Mouse (Mus musculus) lung, embryonic 16.5 days (tissue): ENCODE data around the gene Ifitm1. TPM values are rescaled to one million over a fixed set of nuclear protein-coding genes. Genes with fewer than 3 reads are reported as not detected.

Source experiments
- ATAC-seq: fragments of 200-750 bp; cut with Nextera tagmentation; 2 replicates; pipeline ENCODE4 v1.8.0; 2017; ENCODE audit warnings: low read depth, mild to moderate bottlenecking, moderate library complexity
- H3K27ac ChIP-seq: fragments of 300-500 bp; sonication (generic); 2 replicates; pipeline ENCODE4 v1.5.1; 2014; ENCODE audit warnings: mild to moderate bottlenecking, control low read depth, low read length
- H3K27me3 ChIP-seq: fragments of 300-500 bp; sonication (generic); 2 replicates; pipeline ENCODE4 v1.6.1; 2014; ENCODE audit warnings: low read depth, low read length, mixed read lengths; ENCODE audit not compliant: control insufficient read depth, insufficient read depth
- H3K36me3 ChIP-seq: fragments of 300-500 bp; sonication (generic); 2 replicates; pipeline ENCODE4 v1.6.1; 2014; ENCODE audit warnings: low read length; ENCODE audit not compliant: control insufficient read depth, insufficient read depth
- H3K4me1 ChIP-seq: fragments of 300-500 bp; sonication (generic); replicated peaks from 2 replicates; pipeline ENCODE4 v1.6.1; 2014; ENCODE audit warnings: low read length, mixed read lengths; ENCODE audit not compliant: control insufficient read depth, insufficient read depth
- H3K4me2 ChIP-seq: fragments of 300-500 bp; sonication (generic); 2 replicates; pipeline ENCODE4 v1.6.1; 2014; ENCODE audit warnings: low read depth, low read length, control low read depth
- H3K4me3 ChIP-seq: fragments of 300-500 bp; sonication (generic); 2 replicates; pipeline ENCODE4 v1.5.1; 2014; ENCODE audit warnings: mild to moderate bottlenecking, low read length, control low read depth
- H3K9ac ChIP-seq: fragments of 300-500 bp; sonication (generic); 2 replicates; pipeline ENCODE4 v1.6.1; 2014; ENCODE audit warnings: low read length, control low read depth
- H3K9me3 ChIP-seq: fragments of 300-500 bp; sonication (generic); 2 replicates; pipeline ENCODE4 v1.6.1; 2016; ENCODE audit warnings: low read length; ENCODE audit not compliant: control insufficient read depth
- WGBS: fragments of 180-500 bp; shearing (Covaris S2); extraction: QIAGEN DNeasy Blood & Tissue Kit; methylation state at CpG from one replicate; pipeline ENCODE4 v1.1.7; 2014; 5-methylcytosine and 5-hydroxymethylcytosine counted together
- polyA plus RNA-seq: library from polyadenylated mRNA; unstranded; fragments of >200 nt; fragmentation: Nextera tagmentation; extraction: Ambion mirVana; gene quantifications from 2 replicates; pipeline ENCODE4 v1.2.1, GENCODE M21; 2015

The Ifitm1 gene
- polyA plus RNA-seq, 1 experiment from 2014 or later = 38.8 TPM

DNA sequence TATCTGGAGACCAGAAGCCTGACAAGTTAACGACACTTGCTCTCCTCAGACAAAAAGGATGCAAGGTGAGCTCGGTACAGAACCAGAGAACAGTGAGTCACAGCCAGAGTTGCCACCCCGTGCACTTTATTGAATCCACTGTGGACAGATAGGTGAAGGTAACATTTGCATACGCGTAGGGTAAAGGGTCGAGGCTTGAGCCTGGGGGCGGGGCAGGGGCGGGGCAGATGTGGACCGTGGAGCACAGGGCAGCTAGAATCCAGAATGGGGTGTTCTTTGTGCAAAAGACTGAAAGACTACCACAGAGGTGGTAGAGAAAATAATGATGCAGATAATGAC, 12.3 kb upstream of the Ifitm1 start:
- peak overlapping the region; percentile 73 for H3K4me2 ChIP-seq
- no peaks in the 10 kb centered on the region for H3K9me3 ChIP-seq
- WGBS = 2% methylated on average over 9 of the region's 9 CpGs
- peaks cover under 1% of the 10 kb centered on the region; the same call in 1 of the 2 replicates for H3K36me3 ChIP-seq
- peaks cover 28% of the 10 kb centered on the region for H3K4me1 ChIP-seq
- no peaks in the 10 kb centered on the region; the same call in 1 of the 2 replicates for H3K27me3 ChIP-seq
- H3K27ac ChIP-seq = peak overlapping the region; percentile 2; the same call in 1 of the 2 replicates
- no peak for ATAC-seq
- peak overlapping the region; percentile 65 for H3K4me3 ChIP-seq
- peak overlapping the region; percentile 76 for H3K9ac ChIP-seq

GRCm38 (mm10) chr7:140955342-140955741, 11.7 kb upstream of the Ifitm1 start:
- H3K36me3 ChIP-seq = no peaks in the 10 kb centered on the region
- peak; percentile 9; the same call in 1 of the 2 replicates for ATAC-seq
- no peaks in the 10 kb centered on the region for H3K9me3 ChIP-seq
- H3K4me2 ChIP-seq = peak overlapping the region; percentile 73
- peaks cover 26% of the 10 kb centered on the region for H3K4me1 ChIP-seq
- H3K27me3 ChIP-seq = no peaks in the 10 kb centered on the region; the same call in 1 of the 2 replicates
- peak overlapping the region; percentile 65 for H3K4me3 ChIP-seq
- H3K9ac ChIP-seq = peak overlapping the region; percentile 76
- peak overlapping the region; percentile 99 for H3K27ac ChIP-seq
- WGBS = 0% methylated on average over 17 of the region's 17 CpGs

- WGBS = 5% methylated on average over 11 of the region's 11 CpGs
- Histone ChIP-seq H3K9ac (peak within 1 kb of the TSS; percentile 76), H3K9me3 (no peaks in the 10 kb centered on the region), H3K27me3 (no peaks in the 10 kb centered on the region; the same call in 1 of the 2 replicates), H3K27ac (peak within 1 kb of the TSS; percentile 99), H3K4me2 (peak within 1 kb of the TSS; percentile 73), H3K36me3 (no peaks in the 10 kb centered on the region), H3K4me1 (peaks cover 20% of the 10 kb centered on the region), H3K4me3 (peak within 1 kb of the TSS; percentile 65)
- ATAC-seq = peak; percentile 92
Measured at GRCm38 (mm10) chr7:140955758-140956555, 11.1 kb upstream of the Ifitm1 start, which contains the start of the genes Gm45717 and Ifitm2. Gene Gm45717 (minus strand): TSS chr7:140955937. Gene Ifitm2 (minus strand): TSS chr7:140955987.

DNA sequence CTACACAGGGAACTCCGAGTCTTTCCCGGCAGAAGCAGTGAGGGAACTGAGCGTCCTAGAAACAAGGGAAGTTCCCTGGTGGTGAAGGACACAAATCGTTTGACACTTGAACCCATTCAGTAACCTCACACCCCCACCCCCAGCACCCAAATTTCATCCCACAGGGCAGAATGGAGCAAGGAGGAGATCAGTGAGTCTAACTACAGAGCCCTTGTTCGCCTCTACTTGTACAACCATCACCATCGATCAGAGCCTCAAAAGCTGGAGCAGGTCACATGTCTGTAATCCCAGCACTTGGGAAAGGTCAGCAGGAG, 10.5 kb upstream of the Ifitm1 start:
- Histone ChIP-seq H3K4me2 (peak overlapping the region; percentile 73; the same call in 1 of the 2 replicates), H3K4me3 (no peak overlapping the region), H3K27me3 (no peaks in the 10 kb centered on the region; the same call in 1 of the 2 replicates), H3K9me3 (no peaks in the 10 kb centered on the region), H3K4me1 (peaks cover 16% of the 10 kb centered on the region), H3K36me3 (no peaks in the 10 kb centered on the region), H3K27ac (peak overlapping the region; percentile 99), H3K9ac (peak overlapping the region; percentile 40)
- ATAC-seq = no peak; the same call in 1 of the 2 replicates
- WGBS = 25% methylated on average over 6 of the region's 6 CpGs

- no peaks in the 10 kb centered on the region for H3K36me3 ChIP-seq
- H3K4me1 ChIP-seq = peaks cover 10% of the 10 kb centered on the region
- no peaks in the 10 kb centered on the region; the same call in 1 of the 2 replicates for H3K27me3 ChIP-seq
- no peaks in the 10 kb centered on the region for H3K9me3 ChIP-seq
- no peak overlapping the region for H3K4me2 ChIP-seq
- H3K9ac ChIP-seq = 0 out of 2 replicates have a peak overlapping the region, but pooled peaks have one; percentile 30
- H3K4me3 ChIP-seq = no peak overlapping the region
- H3K27ac ChIP-seq = no peak overlapping the region
- no peak for ATAC-seq
- 17% methylated on average over 9 of the region's 9 CpGs for WGBS
Measured at GRCm38 (mm10) chr7:140959181-140959901, 7.7 kb upstream of the Ifitm1 start.

- Histone ChIP-seq H3K27ac (no peak overlapping the region), H3K9ac (no peak overlapping the region), H3K4me3 (no peak overlapping the region), H3K36me3 (no peaks in the 10 kb centered on the region), H3K4me1 (peaks cover 8% of the 10 kb centered on the region), H3K27me3 (no peaks in the 10 kb centered on the region; the same call in 1 of the 2 replicates), H3K9me3 (no peaks in the 10 kb centered on the region), H3K4me2 (no peak overlapping the region)
- 80% methylated on average over 5 of the region's 5 CpGs for WGBS
- no peak for ATAC-seq
Measured at GRCm38 (mm10) chr7:140960026-140960425, 7.0 kb upstream of the Ifitm1 start.

GRCm38 (mm10) chr7:140961416-140961815, 5.6 kb upstream of the Ifitm1 start:
- H3K4me3 ChIP-seq = no peak overlapping the region
- H3K9ac ChIP-seq = no peak overlapping the region
- ATAC-seq = no peak
- peaks cover 3% of the 10 kb centered on the region for H3K4me1 ChIP-seq
- no peaks in the 10 kb centered on the region for H3K36me3 ChIP-seq
- no peak overlapping the region for H3K4me2 ChIP-seq
- no peak overlapping the region for H3K27ac ChIP-seq
- H3K27me3 ChIP-seq = no peaks in the 10 kb centered on the region; the same call in 1 of the 2 replicates
- H3K9me3 ChIP-seq = no peaks in the 10 kb centered on the region
- WGBS = 74% methylated on average over 2 of the region's 2 CpGs

GRCm38 (mm10) chr7:140962733-140963132, 4.3 kb upstream of the Ifitm1 start:
- Histone ChIP-seq H3K27me3 (no peaks in the 10 kb centered on the region; the same call in 1 of the 2 replicates), H3K4me3 (no peak overlapping the region), H3K27ac (no peak overlapping the region), H3K9me3 (no peaks in the 10 kb centered on the region), H3K4me1 (no peaks in the 10 kb centered on the region), H3K4me2 (no peak overlapping the region), H3K9ac (no peak overlapping the region), H3K36me3 (no peaks in the 10 kb centered on the region)
- 86% methylated on average over 2 of the region's 2 CpGs for WGBS
- ATAC-seq = no peak
